Mouse (Mus musculus) spleen, adult 2 months (tissue): ENCODE data around the gene Agpat4.

Experiments
- CTCF ChIP-seq: fragments of 200-500 bp; IDR thresholded peaks from 2 replicates; pipeline ENCODE4 v1.5.1; 2011; ENCODE audit warnings: mild to moderate bottlenecking, inconsistent platforms; ENCODE audit not compliant: insufficient read depth, insufficient read length, insufficient replicate concordance; ENCODE audit errors: extremely low read depth
- POLR2A ChIP-seq: fragments of 200-500 bp; IDR thresholded peaks from 2 replicates; pipeline ENCODE4 v1.6.1; 2011; ENCODE audit warnings: low read depth, low read length, inconsistent platforms

DNA sequence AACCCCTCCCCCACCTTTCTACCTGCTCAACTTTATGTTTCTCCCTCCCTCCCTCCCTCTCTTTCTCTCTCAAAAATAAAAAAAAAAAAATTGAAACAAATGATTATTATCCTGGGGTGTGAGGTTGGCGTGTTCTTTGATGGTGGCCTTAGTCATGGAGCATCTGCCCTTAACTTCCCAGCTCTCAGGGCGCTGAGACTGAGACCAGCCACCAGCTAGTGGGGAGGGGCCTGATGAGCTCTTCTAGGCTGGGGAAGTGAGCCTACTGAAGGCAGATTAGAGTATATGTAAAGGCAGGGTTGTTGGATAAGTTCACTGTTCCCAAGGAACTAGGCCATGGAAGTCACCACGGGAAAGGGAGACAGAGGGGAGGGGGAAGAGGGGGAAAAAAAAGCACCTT lies 85.7 kb downstream of the Agpat4 start:
- TF ChIP-seq CTCF (no peak), POLR2A (no peak)
